Mouse (Mus musculus) cerebellum, adult 9-11 months (tissue): Measurements from ENCODE around the gene Nfic.

Experiments used
- DNase-seq: peaks from one replicate; pipeline ENCODE4 v3.0.0; 2022

Gene Nfic

DNA sequence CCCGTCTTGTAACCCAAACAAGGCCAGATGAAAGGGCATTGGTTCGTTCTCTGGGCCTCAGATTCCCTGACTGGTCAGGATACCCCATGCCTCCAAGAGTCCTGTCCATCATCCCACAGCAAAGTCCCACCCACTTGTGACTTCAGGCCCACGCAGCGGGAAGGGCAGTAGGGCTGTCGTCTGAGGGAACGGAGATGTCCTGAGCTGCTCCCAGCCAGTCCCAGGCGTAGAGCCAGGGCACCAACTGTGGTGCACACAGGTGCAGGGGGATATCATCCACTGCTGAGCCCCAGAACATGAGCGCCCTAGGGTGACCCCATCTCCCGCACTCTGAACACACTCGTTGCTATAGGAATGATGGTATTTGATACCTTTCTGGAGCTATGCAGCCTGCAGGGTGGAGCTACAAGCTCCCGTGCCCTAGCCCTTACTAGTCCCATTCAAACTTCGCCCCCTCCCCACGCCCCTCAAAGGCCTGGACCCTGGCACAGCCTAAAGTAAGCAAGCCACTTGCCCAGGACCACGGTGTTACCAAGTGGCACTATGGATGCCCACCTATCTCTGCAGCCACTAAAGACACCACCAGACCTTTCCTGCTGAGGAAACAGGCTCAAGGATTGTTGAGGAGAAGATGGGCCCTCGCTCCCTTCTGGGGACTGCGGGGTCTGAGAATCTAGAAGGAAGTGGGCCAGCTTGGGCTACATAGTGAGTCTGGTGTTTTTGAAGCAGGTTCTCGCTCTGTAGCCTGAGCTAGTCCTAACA lies 39.7 kb downstream of the Nfic start:
- DNase-seq = peak; percentile 81

DNA sequence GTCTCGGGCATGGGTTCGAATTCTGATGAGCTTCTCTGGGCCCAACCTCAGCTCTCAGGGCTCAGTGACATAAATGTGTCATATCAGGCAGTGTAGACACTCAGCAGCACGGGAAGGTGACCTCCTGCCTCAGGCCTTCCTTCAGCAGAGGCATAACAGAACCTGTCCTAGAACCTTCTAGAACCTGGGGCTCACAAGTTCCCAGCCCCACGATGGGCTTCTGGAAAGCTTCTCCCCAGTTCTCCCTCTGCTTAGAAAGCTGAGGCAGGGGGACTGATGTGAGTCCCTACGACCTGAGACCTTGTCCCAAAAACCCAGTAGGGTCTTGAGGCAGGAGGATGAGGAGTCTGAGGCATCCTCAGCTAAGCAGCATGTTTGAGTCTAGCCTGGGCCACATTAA lies 40.3 kb downstream of the Nfic start:
- DNase-seq = no peak

DNA sequence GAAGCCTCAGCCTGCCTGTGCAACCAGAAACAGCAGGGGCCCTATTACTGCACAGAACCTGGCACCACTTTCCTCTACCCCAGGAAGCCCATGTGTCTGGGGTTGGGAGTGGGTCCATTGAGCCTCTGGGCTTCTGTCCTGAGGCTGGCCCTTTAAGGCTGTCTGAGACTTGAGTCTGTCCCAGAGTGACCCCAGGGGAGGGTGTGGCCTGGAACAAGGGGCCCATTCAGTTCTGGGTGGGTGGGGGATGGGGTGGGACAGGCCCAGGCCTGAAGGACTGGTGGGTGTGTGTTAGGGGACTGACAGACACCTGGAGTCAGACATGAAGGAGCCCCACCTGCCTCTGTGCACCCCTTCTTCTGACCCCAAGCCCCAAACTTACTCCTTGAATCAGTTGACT lies 40.8 kb downstream of the Nfic start:
- no peak for DNase-seq

DNA sequence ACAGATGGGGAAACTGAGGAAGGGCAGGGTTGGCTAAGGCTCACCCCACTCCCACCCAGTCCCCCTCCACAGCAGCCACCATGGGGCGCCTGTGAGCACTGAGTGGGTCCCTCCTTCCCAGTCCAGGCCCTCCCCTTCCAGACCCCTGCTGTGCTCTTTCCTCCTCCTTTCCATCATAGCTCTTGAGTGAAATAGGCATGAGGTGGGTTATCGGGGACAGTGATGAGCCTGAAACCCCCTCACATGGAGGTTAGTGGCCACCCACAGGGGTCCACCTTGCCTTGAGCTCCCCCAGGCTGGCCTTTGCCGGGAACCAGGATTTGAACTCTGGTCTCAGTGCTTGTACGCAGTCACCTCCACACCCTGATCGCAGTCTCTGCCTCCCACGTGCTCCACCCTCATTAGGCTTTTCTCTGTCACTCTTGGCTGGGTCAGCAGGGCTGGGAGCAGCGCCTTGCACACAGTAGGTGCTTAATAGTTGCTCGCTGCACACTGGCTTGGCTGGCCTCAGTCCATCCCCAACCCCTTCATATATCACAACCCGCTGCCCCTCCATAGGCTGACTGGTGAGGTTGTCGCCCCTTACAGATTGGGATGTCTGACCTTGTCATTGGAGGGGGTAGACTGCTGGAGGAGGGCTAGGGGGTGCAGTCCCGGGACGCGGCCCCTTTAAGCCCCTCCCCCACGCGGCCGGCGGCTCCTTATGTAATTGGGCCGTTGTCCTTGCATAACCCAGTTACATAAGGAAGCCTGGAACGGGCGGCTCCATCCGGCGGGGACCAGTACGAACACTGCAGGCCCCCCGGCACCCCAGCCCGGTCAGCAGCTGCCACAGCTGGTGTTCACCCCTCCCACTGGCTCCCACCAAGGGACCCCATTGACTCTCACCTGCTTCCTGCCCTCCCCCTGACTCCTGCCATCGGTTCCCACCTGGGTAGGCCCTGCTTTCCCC lies 41.8 kb downstream of the Nfic start:
- DNase-seq = peak; percentile 90

DNA sequence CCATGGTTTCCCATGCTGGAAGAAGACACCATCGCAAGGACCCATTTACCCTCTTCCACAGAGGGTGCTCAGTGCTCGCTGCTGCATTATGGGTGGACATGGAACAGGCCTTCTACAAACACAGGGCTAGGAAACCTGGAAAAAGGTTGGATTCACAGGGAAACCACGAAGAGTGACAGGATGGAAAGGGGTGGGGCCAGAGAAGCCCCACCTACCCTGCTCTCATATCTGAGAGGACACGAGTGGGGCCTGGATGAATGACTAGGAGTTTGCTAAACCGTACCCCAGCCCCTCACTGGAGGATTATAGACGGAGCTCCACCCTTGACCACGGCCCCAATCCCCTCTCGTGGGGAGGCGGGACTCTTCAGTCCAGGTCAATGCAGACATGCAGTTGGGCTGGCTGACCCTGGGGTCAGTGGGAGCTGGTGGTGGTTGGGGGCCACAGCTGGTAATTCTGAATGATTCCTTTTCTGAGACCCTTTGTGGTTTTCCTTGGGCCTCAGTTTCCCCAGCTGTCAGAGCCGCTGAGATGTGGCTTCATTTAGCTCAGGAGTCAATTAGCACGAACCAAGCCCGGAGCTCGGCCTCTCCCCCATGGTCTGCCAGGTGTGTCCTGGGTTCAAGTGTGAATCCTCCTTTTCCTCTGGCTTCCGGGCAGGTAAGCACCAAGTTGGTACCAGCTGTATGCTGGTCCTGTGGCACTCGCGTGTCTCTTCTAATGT lies 42.7 kb downstream of the Nfic start:
- DNase-seq = peak; percentile 78

DNA sequence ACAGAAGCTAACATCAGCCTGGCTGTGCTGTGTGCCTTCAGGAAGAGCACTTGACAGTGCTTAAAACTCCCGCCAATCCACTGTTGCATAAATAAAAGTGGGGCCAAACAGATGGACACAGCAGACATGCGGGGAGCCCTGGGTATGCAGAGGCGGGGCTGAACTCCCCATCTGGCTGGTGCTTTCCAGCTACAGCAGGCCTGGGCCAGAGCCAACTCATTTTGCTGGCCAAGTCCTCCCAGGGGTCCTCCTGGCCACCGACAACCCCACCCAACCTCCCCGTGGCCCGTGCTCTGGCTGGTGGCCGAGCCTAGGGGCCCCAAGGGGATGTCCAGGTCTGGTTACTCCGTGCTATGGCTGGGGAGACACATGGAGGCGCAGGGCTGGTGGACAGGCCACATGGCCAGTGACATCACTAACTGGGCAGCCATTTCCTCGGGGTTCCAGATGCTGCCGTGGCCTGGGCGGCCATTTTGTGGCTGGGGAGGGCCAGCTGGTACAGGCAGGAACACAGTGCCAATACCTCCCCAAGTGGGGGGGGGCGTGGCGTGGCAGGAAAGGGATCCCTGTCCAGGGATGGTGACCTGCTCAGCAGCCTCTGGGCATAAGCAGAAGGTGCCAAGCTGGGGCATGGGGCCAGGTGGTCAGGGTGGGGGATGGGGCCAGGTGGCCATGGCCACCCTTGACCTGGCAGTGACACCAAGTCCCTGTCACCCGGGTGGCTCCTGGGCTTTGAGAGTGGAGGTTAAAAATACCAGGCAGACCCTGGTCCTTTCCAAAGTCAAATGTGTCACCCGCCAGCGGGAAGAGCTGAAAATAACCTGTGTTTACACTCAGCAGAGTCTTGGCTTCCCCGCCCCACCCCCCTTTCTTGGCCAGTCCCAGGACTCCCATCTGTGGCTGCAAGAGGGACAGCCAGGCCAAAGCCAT lies 43.7 kb downstream of the Nfic start:
- peak; percentile 94 for DNase-seq

DNA sequence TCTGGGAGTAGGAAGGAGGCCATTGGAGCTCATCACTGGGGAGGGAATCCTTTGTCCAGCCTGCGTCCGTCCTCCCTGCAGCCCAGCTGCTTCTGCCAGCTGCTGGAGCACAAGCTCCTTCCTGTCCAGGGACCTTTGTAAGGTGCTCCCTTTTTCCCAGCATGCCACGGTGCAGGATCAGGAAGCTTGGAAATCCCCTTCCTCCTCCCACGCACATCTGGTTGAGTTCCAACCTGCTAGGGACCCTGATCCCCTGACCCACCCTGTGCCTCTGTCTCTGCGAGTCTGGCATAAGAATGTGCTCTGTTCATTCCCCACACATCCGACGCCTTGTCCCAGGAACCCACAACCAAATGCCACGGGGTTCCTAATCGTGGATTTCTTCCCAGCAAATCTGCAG lies 44.5 kb downstream of the Nfic start:
- peak; percentile 77 for DNase-seq

DNA sequence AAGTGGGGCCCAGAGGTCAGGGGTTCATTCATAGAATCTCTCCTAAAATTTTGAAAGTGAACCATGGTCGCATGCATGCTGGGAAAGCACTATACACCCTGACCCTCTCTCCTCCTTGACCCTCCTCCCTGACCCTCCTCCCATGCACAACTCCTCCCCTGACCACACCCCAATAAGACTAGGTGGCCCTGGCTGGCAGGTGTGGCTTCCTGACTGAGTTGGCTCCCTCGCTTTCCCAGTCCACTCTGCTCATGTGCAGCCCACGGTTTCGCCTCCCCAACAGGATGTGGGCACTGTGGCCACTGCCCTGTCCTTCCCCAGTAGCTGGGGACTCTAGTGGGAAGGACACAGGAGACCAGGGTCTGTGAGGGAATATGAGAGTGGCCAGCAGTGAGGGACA lies 45.1 kb downstream of the Nfic start:
- DNase-seq = peak; percentile 67

DNA sequence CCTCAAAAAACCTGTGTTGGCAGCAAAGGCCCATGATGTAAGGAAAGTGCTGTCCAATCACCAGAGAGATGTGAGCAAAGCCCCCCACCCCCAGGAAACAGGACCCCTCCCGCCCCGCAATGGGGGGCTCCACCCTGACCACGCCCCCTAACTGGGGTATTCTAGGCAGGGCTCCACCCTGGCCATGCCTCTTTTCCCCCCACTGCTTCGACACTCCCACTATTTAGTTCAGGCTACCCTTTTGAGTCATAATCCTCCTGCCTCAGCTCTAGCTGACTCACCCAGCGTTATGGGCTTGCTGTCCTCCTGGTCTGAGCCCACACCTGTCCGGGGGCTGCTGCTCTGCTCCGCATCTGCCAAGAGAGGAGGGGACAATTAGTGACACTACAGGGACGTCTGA lies 46.1 kb downstream of the Nfic start:
- no peak for DNase-seq

DNA sequence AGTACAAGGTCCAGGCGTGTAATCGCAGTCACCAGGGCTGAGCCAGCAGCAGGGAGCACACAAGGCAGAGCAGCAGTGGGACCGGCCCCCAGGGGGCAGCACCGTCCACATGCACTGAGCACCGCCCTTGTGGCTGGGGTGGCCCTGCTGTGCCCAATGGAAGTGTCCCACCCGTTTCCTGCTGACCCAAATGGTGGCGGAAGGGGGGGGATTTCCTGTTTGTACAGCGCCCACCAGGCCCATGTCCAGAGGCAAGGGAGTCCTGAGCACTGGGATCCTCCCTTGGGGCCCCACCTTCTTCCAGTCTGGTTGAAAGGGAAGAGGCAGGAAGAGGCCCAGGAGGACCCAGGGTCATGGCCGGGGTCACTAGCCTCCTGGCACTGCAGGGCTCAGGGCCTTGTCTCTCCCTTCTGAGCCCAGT lies 46.6 kb downstream of the Nfic start:
- peak; percentile 80 for DNase-seq

DNA sequence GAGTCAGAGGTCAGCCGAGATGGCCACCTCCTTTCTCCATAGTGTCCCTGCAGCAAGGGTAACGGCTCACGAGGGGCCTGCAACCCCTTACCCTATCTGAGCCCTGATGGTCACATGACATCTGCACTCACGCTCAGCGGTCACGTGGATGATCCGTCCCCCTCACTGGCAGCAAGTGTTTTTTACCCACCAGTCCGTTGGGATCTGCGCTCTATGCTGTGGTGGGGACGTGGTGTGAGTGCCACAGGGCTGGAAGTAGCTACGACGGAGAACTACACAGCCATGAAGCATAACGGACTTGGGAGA lies 47.1 kb downstream of the Nfic start:
- no peak for DNase-seq

DNA sequence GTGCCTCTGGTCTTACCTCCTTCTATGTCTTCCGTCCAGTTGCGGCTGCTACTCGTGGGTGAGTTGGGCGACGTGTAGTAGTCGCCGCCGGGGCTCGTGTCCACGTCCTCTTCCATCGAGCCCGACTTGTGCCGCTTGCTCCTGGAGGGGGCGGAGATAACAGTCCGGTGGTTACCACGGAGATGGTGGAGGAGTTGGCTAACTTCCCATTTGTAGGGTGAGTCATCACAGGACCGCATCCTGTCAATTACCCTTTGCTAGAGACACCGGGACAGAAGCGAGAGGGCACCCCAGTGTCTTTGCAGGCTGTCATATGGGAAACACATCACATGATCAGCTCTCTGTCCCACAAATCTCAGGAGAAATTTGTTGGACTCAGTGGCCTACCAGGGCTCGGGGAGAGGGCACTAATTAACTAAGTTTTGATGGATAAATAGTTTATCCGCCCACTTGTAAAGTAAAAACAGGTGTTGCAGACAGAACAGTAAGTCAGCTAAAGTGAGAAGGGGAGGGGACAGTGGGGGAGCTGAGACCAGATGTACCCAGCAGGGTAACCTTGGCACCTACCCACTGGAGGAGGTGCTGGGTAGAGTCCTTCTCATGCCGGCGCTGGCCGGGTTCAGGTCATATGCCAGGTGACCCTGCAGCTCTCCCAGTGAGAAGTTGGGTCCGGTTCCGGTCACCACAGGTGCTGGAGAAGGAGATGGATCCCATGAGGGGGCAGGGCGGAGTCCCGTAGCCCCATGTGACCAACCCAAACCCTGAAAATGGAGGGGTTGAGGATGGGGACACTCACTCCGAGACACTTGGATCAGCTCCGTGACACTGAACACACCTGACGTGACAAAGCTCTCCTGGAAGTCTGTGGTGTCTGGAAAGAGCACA lies 47.7 kb downstream of the Nfic start:
- DNase-seq = peak; percentile 92

DNA sequence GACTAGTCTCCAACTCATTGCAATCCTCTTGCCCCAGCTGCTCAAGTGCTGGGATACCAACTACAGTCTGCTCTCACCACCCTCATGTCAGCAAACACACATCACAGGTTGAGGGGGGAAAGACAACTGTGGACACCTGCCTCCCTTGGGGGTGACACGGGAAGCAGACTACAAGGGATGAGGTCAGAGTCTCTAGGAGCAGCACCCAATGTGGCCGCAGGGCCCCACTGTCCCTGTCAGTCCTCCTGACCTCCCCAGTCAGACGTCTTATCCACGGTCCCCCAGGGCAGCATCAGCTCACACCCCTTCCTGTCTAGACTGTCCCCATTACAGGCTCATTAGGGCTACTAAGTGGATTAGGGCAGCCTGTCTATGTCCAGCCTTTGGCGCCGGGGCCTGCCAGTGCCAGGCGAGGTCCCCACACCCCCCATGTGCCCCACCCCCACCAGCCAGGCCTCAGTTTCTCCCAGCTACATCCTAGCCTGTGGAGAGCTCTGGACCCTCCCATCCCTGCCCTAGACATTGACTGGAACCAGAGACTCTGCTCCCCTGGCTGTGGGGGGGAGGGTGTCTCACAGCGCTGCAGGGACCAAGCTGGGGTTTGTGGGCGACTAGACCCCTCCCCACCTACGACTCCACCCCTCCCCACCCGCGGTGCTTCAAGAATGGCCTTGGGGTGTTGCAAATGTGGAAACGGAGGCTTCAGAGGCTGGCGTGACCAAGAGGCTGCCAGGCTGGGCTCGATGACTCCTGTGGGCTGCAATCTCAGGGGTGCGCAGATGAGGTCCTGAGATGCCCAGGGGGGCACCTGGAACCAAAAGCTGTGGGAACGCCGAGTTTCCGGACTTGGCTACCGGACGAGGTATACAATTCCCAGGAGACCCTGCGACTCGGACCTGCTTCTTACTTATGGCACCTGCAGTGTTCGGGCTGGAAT lies 48.7 kb downstream of the Nfic start:
- DNase-seq = peak; percentile 74

DNA sequence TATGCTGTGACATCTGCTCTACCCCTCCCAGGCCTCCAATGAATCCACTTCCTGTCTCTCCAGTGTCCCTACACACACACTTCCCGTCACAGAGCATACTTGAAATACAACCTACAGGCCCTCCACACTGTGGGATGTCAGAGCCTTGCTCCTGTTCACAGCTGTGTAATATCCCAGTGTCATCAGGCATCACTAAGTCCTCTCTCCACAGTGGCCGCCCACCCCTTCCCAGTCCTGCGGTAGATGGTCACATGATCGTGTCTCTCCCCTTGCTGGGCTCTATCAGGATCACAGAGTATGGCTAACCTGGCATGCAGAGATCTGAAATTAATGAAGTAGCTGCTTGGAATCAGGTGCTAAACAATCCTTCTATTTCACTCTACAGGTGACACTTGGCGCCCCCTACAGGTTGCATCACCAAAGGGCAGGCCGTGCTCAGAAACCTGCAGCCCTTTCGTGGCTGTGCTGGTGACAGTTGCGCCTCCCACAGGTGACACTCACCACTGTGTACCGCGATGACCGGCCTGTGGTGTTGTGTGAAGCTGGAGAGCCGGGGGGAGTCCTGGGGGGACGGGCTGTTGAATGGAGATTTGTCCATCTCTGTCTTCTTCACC lies 49.7 kb downstream of the Nfic start:
- peak; percentile 87 for DNase-seq

DNA sequence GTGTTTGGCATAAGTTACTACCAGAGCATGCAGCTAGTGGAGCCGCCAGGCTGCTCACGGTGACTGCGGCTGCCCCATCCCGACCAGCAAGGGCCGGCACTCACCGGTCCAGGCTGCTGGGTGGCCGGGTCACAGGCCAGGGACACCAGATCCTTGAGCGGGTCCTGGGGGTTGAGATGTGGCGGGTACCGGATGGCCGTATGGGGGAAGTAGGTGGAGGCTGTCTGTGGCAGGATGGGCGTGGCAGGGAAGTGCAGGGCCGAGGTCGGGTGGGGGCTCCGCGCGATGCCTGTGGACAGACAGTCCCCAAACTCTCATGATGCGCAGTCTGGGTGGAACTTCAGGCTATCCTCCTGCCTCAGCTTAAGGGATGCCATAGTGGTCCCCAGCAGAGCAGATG lies 50.7 kb downstream of the Nfic start:
- no peak for DNase-seq

DNA sequence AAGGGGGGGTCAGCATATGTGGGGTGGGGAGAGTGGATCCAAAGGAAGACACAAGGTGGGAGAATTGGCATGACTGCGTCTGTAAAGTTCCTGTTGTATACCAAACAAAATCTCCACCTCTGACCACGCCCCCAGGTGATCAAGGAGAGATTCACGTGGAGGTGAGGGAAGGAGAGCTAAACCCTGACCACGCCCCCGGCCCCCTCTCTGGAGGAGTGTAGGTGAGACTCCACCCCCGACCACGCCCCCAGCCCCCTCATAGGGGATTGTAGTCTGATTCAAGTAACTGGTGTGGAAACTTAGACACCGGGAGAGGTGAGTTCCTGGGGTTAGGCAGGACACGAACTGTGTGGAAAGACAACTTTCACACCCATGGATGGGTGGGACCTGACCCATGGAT lies 51.4 kb downstream of the Nfic start:
- no peak for DNase-seq

DNA sequence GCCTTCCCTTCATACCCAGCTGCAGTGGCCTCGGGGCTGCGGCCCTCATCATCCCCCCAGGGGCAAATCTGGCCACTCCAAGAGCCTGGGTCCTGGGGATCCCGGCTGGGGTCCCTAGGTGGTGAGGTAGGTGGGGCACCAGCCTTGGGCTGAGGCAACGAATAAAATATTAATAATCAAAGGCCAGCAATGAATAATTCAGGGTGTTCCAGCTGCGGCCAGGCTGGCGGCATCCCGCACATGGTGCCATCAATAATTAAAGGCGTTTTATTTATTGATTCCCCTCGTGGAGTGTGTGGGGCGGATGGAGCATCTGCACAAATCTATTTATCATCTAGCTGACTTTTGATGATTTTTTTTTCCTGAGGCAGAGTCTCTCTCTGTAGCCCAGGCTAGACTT lies 51.9 kb downstream of the Nfic start:
- DNase-seq = no peak

DNA sequence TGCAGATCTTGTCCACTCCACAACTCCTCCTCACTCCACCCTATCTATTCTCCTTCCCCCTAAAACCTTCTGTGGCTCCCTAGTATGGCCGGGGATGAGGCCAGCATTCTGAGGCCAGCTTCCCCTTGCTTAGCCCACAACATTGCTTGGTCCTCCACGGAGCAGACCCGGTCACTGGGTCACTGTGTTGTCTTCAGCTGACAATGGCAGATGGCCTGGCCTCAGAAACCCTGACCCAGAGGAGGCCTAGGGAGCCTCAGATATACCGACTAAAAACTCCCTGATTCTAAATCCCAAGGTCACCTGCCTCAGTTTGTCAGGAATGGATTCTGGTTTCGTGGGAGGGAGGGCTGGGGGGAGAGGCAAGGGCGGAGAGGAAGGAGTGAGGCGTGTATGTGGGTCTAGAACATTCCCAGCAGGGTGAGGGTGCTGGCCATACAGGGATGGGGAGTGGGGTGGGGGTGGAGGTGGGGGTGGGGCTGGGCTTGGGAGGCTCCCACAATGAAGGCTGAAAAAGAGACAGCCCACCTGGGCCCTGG lies 53.1 kb downstream of the Nfic start:
- DNase-seq = peak; percentile 73

DNA sequence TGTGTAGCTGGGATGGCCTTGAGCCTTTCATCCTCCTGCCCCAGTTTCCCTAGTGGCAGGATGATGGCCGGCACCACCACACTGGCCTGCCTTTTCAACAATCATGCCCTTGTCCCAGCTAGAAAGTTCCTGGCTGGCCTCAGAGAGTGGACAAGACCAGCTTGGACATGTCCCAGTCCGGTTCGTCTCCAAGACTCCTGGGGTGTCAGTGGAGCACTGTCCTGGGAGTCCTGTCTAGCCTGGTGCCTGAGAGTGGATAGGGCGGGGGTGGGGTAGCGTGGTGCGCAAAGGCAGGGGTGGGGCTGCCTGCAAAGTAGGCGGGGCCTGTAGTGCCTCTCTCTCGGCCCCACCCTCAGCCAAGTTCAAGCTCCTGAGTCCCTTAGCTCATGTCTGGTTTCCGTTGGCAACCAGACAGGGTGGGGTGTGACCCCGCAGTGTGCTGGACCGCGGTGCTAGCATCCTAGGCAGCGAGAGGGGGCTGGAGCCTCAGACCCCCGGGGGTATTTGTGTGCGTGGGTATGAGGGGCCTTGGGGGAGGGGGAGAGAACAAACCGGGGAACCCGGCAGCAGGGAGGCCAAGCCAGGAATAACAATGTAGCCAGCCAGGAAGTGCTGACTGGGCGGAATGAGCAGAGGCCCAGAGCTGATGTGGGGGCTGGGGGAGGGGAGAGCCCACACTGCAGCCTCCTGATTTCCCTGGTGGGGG lies 53.8 kb downstream of the Nfic start:
- peak; percentile 82 for DNase-seq
